Mouse (Mus musculus): Measurements from ENCODE around the gene Xntrpc.
"Not testable (repeated sequence)": the region's sequence is repeated elsewhere in the genome, so short reads cannot be mapped to it uniquely, and the experiment has no call there.

Gene Xntrpc

DNA sequence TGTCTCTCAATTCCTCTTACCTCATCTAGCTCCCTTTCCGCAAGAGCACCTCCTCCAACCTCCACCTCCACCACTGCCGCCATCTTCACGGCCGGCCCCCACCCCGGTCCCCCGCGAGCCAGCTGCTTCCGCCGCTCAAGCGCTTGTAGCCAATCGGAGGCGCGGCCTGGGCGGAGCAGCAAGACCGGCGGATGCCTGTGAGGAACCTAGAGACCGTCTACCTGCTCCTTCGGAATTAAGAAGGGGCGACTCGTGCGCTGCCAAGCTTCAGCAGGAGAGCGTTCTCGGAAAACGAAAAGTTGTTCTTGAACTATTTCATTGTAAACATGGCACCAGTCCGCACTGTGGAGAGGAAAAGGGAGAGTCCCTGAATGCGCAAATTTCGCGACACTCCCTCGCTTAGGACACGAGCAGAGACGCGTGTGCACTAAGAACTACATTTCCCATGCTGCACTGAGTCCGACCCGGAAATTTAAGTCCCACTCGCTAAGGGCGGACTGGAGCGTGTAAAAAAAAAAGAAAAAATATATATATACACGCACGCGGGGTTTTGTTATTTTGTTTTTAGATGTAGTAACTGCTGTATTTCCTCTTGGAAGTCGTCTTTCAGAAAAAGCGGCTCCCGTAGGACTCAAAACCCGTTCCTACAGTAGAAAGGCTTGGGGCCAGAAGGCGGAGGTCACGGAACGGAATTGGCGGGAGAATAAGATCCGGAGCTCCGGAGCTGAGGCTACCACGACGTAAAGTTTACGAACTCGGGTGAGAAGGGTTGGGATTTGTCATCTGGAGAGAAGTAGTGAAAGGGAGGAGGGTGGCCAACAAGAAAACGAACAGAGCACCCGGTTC lies at the start of gene Xntrpc, which contains the start of the genes Rnf121 and Xndc1:
Gene Xntrpc, plus strand, starts transcription at position 668 of the 846 bp plus-strand sequence.
Gene Rnf121, minus strand, starts transcription at position 424 of the 846 bp plus-strand sequence.
Gene Xndc1, plus strand, starts transcription at position 466 of the 846 bp plus-strand sequence.
- peak; percentile 94 for DNase-seq (ENCODE audit: low read depth, low spot score)

DNA sequence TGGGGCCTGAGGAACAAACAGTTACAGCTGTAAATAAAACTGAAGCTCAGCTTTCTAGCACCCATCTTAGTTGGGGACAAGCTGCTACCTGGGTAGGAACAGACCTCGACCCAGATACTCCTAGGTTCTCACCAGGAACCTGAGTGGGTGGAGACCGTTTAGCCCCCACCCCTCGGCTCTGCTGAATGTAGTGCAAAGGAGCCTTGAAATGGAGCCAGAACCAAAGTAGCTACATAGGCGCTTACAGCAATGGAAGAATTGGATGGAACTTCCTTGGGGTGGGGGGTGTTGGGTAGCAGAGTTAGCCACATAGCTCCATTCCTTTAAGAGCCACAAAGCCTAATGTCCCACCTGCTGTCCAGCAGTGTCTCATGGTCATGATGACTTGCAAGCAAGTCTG lies 48.6 kb upstream of the Xntrpc start:
- no peak for DNase-seq (ENCODE audit: low read depth, low spot score)

DNA sequence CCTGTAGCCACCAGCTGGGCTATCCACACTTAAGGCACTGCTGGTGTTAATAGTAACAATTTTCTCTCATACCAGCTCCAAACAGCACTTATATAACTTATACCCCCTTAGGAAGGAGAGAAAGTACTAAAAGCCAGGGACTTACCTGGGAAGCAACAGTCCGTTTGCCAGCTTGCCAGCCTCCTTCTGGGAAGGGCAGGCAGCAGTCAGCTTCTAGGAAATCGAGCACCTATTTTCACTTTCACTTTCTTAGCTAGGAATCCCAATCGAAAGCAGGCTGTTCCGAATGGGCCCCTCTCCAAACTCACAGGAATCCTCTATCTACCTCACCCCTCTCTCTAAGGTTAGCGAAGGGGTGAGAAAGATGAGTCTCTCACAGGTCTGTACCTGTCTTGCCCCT lies 48.1 kb upstream of the Xntrpc start:
- DNase-seq (ENCODE audit: low read depth, low spot score) = peak; percentile 43

DNA sequence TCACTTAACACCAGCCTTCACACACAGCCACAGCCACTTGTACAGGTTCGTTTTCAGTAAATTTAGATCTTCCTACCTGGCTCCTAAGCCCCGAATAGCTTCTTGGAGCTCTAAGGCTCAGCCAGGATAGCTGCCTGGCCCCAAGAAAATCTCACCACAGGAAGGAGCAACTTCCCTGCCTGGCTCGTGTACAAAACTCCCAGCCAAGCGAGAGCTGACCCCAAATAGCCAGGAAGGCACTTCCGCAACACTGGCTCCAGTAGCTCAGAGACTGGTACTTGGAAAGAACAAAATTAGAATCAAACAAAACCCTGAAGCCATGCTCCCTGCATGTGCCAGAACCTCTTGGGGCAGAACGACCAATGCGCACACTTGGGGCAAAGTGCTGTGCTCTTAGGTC lies 47.5 kb upstream of the Xntrpc start:
- no peak for DNase-seq (ENCODE audit: low read depth, low spot score)

DNA sequence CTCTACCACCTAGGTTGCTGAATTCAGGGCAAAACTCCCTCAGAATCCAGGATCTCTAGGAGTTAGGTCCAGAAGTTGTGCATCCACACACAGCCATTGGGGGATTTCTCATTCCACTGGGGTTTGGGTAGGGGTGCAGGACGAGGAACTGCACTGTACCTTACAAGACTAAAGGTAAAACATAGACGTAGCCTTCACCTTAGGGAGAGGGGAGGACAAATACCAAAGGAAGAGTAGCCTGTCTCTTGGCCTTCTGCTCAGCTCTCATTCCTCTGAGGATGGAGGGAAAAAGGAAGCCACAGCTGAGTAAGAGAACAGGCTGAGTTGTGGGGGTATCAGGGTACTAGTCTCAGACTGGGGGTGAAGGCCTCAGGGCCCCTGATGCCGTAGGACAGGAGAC lies 46.9 kb upstream of the Xntrpc start, which contains the start of gene Il18bp:
Gene Il18bp, minus strand, starts transcription at position 101 of the 400 bp plus-strand sequence.
- no peak for DNase-seq (ENCODE audit: low read depth, low spot score)

DNA sequence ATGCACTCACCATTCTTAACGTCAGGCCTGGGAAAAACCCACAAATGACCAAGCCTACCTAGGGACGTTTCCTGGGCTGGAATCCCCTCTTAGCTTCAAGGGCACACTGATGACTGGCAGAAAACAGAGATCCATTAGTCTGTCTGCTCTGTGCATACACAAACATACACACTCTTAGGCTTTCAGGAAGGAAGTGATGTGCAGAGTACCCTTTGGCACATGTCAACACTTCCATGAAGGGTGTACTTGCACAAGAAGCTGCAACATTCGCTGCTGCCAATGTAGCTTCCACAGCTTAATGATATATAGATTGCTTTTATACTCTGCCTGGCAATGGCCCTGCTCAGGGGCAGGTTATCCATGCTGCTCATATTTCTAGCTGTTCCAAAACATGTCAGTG lies 46.2 kb upstream of the Xntrpc start:
- no peak for DNase-seq (ENCODE audit: low read depth, low spot score)

DNA sequence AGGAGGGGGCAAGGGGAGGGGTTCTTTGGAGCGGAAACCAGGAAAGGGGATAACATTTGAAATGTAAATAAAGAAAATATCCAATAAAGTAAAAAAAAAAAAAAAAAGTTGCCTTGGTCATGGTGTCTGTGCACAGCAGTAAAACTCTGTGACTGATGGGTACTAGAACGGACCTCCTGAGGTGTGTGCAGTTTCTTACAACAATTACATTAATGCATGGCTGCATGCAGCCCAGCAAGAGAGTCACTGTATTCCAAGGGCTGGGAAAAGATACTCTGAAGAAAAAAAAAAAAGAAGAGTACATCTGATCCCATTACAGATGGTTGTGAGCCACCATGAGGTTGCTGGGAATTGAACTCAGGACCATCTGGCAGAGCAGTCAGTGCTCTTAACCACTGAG lies 44.6 kb upstream of the Xntrpc start:
- not testable (repeated sequence) for DNase-seq (ENCODE audit: low read depth, low spot score)

DNA sequence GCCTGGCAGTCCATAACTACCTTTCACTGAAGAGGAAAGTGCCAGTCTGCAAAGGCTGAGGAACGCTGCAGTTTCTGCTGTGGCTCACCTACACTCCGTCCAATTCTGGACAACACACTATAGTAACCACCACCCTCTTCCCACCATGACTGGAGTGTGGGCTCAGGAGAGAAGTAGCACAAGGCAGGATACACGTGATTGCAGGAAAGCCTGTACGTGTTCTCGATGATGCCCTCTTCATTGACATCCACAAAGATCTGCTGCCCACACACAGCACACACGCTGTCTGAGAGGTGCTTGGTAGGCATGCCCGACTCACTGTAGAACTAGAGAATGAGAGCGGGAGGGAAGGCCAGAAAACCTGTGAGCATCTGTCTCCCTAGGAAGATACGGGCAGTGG lies 41.7 kb upstream of the Xntrpc start:
- DNase-seq (ENCODE audit: low read depth, low spot score) = no peak

DNA sequence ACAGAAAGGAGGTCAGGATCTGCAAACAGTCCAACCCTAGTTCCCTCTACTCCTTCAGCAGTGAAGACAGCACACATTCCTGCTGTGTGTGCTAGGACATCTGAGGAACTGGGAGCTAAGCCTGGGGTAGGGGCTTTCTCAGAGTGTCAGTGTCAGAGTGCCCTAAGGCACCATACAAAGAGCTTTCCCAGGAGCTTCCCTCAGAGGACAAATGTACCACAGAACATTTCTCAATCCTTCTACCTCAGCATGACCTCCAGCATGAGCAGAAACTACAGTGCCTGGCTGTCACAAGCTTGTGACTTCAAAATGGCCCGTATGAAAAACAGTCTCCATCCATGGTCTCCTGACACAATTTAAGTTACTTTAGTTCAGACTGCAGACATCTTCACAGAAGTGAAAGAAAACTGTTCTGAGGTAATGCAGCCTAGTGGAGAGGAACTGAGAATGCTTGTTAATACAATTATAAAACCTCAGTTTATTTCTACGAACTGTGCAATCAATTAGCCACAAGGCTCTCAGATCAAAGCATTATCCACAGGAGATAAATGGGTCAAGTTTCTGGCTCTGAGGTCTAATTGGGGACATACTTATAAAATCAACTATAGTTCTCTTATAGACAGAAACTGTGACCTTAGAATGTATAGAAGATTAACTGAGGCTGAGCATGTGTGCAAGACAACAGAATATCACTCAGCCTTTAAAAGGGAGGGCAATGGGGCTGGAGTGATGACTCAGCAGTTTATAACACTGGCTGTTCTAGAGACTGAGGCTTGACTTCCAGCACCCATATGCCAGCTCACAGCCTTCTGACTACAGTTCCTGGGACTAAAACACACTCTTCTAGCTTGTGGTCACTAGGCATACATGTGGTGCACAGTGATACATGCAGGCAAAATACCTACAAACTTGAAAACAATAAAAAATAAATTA lies 40.1 kb upstream of the Xntrpc start:
- no peak for DNase-seq (ENCODE audit: low read depth, low spot score)

DNA sequence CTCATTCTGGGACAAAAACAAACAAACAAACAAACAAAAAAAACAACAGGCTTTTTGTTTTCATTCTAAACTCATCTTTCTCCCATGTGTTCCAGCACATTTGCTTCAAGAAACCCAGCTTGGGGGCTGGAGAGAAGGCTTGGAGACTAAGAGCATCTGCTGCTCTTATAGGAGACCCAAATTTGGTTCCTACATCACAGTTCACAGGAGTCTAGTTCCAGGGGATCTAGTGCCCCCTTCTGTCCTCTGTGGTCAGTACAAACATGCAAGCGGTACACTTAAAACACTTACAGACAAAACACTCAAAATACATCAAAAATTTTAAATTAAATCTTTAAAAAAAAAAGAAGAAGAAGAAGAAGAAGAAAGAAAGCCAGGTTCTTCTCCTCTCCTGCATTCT lies 30.6 kb upstream of the Xntrpc start:
- peak; percentile 13 for DNase-seq (ENCODE audit: low read depth, low spot score)

DNA sequence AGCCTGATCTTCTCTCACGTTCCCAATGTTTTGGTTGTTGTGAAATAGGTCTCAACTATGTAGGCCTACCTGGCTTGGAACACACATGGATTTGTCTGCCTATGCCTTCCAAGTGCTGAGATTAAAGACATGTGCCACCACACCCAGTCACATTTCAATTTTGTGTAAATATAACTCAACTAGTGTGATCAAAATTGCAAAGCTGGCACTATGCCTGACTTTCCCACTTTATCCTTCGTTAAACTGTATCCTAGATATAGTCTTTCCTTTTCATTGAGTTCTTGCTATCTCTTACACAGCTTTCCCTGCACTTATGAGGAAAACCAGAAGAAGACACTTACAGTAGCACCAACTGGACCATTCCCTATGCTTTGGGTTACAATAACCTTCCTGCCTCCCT lies 30.0 kb upstream of the Xntrpc start:
- DNase-seq (ENCODE audit: low read depth, low spot score) = no peak

DNA sequence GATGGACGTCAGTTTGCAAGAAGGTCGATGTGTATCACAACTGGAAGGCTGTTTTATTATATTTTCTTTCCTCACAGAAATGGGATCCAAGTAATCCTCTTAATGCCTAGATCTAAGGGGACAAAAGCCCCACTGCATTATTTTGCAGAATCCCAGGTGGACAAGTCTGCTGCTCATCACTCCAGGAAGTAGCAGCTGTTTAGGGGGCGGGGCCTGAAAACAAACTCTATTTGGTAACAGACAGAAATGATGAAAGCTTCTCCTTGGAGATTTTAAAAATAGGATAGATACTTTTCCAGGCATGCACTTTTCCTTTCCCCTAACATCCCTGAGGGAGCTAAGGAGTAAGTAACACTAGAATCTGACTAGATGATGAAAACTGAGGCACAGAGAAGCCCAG lies 28.2 kb upstream of the Xntrpc start:
- DNase-seq (ENCODE audit: low read depth, low spot score) = no peak

DNA sequence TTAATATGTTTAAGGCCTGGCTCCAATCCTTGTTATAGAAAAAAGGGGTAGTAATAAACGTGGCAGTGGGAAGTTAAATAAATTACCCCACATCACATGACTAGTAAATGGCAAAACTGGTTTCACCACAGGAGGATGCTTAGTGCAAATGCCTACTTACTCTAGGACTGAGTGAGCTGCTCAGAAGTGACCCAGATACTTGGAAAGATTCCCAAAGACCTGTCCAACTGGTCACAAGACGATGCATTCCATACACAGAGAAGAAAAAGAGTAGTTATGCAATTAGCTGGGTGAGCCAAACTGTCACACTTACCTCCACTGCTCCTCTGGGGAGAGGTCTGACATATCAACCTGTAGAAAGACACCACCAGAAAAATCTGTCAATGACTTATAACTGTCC lies 23.2 kb upstream of the Xntrpc start:
- DNase-seq (ENCODE audit: low read depth, low spot score) = no peak

DNA sequence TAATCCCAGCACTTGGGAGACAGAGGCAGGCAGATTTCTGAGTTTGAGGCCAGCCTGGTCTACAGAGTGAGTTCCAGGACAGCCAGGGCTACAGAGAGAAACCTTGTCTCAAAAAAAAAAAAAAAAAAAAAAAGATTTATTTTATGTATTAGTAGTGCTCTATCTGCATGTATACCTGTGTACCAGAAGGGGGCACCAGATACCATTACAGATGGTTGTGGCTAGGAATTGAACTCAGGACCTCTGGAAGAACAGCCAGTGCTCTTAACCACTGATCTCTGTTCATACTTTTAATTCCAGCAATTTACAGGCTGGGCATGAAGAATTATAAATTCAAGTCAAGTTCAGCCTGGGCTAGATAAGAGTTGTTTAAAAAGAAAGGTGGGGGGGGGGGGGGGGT lies 17.0 kb upstream of the Xntrpc start:
- peak; percentile 46 for DNase-seq (ENCODE audit: low read depth, low spot score)

DNA sequence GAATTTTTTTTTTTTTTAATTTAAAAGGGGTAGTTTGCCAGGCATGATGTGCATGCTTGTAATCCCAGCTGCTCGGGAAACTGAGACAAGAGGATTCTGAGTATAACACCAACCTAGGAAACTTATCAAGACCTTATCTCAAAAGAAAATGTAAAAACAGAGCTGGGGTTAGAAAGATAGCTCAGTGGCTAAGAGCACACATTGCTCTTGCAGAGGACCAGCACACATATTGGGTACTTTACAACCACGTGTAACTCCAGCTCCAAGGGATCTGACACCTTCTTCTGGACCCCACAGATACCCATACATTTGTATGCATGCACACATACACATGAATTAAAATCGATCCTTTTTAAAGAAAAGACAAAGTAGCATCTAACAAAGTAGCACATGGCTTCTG lies 4.2 kb upstream of the Xntrpc start:
- no peak for DNase-seq (ENCODE audit: low read depth, low spot score)

DNA sequence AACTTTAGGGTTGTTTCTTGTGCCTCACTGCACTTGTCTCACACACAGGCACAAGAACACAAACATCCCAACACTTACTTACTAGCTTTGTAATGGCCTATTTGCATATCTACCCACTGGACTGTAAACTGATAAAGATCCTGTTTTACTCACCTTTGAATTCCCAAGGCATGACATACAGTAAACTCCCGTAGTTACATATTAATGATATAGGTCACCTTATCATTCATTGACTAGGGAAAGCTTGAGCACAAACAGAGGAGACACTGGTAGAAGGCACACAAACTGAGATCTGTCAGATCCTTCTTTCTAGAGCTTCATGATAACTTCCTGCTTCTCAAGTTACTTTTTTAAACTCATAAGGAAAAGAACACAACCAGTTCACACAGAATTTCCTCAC lies 3.3 kb upstream of the Xntrpc start:
- no peak for DNase-seq (ENCODE audit: low read depth, low spot score)

DNA sequence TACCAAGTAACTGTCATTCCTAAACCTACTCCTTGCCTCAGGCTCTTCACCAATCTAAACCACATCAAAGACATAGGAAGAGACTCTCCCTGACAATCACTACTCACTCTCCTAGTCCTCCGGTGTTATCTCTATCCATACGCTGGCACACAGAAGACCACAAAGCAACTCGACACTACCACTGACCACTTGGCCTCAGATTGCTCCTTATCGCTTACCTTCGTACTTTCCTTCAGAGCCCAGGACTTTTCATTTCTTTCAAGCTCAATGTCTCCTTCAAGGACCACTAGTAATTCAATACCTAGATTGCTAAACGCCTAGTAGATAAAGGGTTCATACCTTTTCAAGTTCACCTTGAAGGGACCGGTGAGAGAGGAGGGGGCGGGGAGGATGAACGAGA lies 1.6 kb upstream of the Xntrpc start:
- DNase-seq (ENCODE audit: low read depth, low spot score) = peak; percentile 24

DNA sequence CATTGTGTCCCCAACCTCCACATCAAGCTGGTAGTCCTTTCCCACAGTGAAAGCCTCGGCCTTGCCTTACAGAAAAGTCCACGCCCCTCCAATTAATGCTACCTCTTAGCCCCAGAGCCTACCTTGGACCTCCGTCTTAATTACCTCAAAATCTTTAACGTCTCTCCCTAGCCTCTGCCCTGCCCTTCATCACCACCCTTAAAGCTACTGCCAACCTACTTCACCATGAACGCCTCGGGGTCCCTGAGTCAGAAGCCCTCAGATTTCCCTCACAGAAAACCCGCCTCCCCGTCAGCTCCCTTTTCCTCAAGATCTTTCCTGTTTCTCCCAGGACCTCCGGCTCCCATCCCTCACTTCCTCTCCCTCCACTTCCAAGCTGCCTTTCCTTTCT lies 863 bp upstream of the Xntrpc start:
- no peak for DNase-seq (ENCODE audit: low read depth, low spot score)

DNA sequence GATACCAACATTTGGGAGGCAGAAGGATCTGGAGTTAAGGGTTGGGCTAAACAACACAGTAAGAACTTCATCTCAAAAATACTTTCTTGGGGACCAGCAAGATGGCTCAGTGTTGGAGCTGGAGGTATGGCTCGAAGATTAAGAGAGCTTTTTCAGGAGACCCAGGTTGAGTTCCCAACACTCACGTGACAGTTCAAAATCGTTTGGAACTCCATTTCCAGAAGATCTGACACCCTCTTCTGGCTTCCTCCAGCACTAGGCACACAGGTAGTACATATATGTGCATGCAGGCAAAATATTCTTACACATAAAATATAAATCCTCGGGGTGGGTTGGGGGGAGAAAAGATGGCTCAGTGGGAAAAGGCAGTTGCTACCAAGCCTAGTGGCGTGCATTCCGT lies 850 bp downstream of the Xntrpc start:
- DNase-seq (ENCODE audit: low read depth, low spot score) = no peak

DNA sequence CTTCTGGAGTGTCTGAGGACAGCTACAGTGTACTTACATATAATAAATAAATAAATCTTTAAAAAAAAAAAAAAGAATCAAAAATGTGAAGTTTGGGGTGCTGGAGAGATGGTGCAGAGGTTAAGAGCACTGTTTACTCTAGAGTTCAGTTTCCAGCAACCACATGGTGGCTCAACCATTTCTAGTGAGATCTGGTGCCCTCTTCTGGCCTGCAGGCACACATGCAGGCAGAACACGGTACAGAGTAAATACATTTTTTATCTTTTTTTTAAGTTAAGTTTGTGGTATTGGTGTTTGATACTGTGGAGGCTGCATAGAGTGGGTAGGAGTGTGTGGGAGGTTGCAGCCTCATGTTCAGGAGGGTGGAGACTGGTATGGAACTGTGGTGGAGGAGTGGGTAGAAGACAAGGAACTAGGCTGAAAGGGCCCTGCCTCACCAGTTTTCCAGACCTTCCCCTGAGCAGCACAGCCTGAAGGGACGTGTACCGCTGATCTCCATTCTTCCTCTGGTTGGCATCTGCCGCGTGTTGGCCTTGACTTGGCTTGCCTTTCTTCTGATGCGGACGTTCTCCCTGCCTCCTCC lies 11.3 kb downstream of the Xntrpc start:
- DNase-seq (ENCODE audit: low read depth, low spot score) = peak; percentile 68

DNA sequence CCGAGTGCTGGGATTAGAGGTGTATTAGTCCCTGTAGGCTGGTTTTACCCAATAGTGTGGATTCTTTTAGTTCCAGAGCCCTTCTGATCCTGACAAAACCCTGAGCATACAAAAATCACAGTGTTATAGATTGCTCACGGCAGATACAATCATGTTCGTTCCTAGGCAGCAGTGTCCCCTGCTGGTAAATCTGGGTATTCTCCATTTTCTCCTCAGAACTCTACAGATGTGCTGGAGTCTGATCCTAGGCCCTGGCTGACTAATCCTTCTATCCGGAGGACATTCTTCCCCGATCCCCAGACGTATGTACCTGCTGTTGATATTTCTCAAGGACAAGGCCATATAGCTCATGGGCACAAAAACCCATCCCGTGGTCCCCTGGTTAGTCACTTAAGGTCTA lies 13.0 kb downstream of the Xntrpc start:
- DNase-seq (ENCODE audit: low read depth, low spot score) = peak; percentile 45

DNA sequence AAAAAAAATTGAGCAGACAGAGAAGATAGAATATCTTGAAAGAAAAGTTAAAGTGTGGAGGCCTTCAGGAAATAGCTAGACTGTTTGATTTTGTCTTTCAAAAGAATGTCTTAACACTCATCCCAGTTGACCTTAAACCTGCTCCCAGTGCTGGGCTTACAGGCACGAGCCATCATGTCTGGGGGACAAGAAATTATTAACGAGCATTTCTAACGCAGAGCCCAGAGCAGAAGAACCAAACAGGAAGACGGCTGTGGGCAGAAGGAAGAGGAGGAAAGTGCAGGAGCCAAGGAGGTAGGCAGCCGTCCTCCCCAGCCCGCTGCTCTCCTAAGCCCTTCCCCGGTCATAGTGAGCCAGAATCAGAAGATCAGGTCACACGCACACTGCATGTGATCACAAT lies 14.8 kb downstream of the Xntrpc start:
- no peak for DNase-seq (ENCODE audit: low read depth, low spot score)
